Mouse (Mus musculus) G1E (cell line): ENCODE data around the gene H2-DMa. TPM values are rescaled to one million over a fixed set of nuclear protein-coding genes. Genes with fewer than 3 reads are reported as not detected.
A peak's percentile ranks its signal among the peaks of the same experiment; 100 is the strongest.

Source experiments
- ATAC-seq: 2 replicates; pipeline ENCODE4 v1.8.0; 2016; ENCODE audit warnings: mild to moderate bottlenecking; ENCODE audit not compliant: insufficient number of reproducible peaks, poor library complexity, low FRiP score, severe bottlenecking; ENCODE audit errors: extremely low read depth
- DNase-seq: peaks from one replicate; pipeline ENCODE4 v3.0.0; 2012; ENCODE audit warnings: low spot score
- H3K27me3 ChIP-seq: 2 replicates; pipeline ENCODE4 v1.6.1; 2012; ENCODE audit warnings: mild to moderate bottlenecking, low read length, inconsistent platforms; ENCODE audit not compliant: insufficient read depth
- H3K36me3 ChIP-seq: replicated peaks from 2 replicates; pipeline ENCODE3; 2012; ENCODE audit warnings: mild to moderate bottlenecking, inconsistent platforms
- H3K4me1 ChIP-seq: 2 replicates; pipeline ENCODE4 v1.6.1; 2012; ENCODE audit warnings: low read depth, low read length, inconsistent platforms, mixed read lengths; ENCODE audit not compliant: insufficient read depth
- H3K4me3 ChIP-seq: 2 replicates; pipeline ENCODE4 v1.5.1; 2012; ENCODE audit warnings: low read depth, mild to moderate bottlenecking, inconsistent platforms, low read length, moderate library complexity, mixed read lengths
- H3K9me3 ChIP-seq: replicated peaks from 2 replicates; pipeline ENCODE4 v1.6.1; 2012; ENCODE audit warnings: inconsistent platforms
- CTCF ChIP-seq: IDR thresholded peaks from 2 replicates; pipeline ENCODE4 v1.5.1; 2012; ENCODE audit warnings: low read depth, low read length, inconsistent platforms, mixed read lengths
- GATA1 ChIP-seq: IDR thresholded peaks from 2 replicates; pipeline ENCODE4 v1.6.1; 2012; ENCODE audit warnings: borderline replicate concordance, low read length, inconsistent platforms, mixed read lengths
- GATA2 ChIP-seq: IDR thresholded peaks from 2 replicates; pipeline ENCODE4 v1.6.1; 2012; ENCODE audit warnings: low read depth, low read length, inconsistent platforms, borderline replicate concordance
- POLR2AphosphoS5 ChIP-seq: IDR thresholded peaks from 2 replicates; pipeline ENCODE4 v1.6.1; 2012; ENCODE audit warnings: low read depth, low read length, inconsistent platforms; ENCODE audit not compliant: insufficient replicate concordance
- TAL1 ChIP-seq: conservative IDR thresholded peaks from 2 replicates; pipeline ENCODE4 v1.6.1; 2012; ENCODE audit warnings: low read depth, low read length, inconsistent platforms, mixed read lengths
- polyA plus RNA-seq: library from polyadenylated mRNA; stranded (reverse); fragments of >175 nt; gene quantifications from 2 replicates; pipeline ENCODE4 v1.2.3, GENCODE M21; 2012
- total RNA-seq, 2 experiments: library from RNA; stranded (forward) in 1 of 2; stranded (reverse) in 1 of 2; fragments of 200-1000 nt in 1 of 2; fragments of >200 nt in 1 of 2; fragmentation: Nextera tagmentation in 1 of 2; gene quantifications; 2 replicates each; pipeline ENCODE4 v1.2.3; 2014 to 2017

H2-DMa gene
- total and polyA plus RNA-seq, 3 experiments: 1.3 to 16.1 (median 2.8) TPM

- H3K4me3 ChIP-seq: peak overlapping the region; percentile 60; the same call in 1 of the 2 replicates
- ATAC-seq: peak; percentile 98
- TF ChIP-seq POLR2AphosphoS5: no peak
- no peak for TF ChIP-seq GATA1
- no peak for TF ChIP-seq GATA2
- no peak for TF ChIP-seq TAL1
- peak; percentile 97 for TF ChIP-seq CTCF
- H3K27me3 ChIP-seq: peaks cover 66% of the 10 kb centered on the region
- no peaks in the 10 kb centered on the region for H3K9me3 ChIP-seq
- H3K4me1 ChIP-seq: peaks cover 15% of the 10 kb centered on the region
- no peaks in the 10 kb centered on the region for H3K36me3 ChIP-seq
- peak; percentile 92 for DNase-seq
These were observed 16.2 kb downstream of the H2-DMa start for GRCm38 (mm10) chr17:34135297-34136224.

GRCm38 (mm10) chr17:34137601-34138000, 18.3 kb downstream of the H2-DMa start:
- ATAC-seq (no peak), DNase-seq (no peak)
- H3K4me3 ChIP-seq: no peak overlapping the region
- no peaks in the 10 kb centered on the region for H3K9me3 ChIP-seq
- peaks cover 73% of the 10 kb centered on the region for H3K27me3 ChIP-seq
- H3K36me3 ChIP-seq: no peaks in the 10 kb centered on the region
- peaks cover 15% of the 10 kb centered on the region for H3K4me1 ChIP-seq
- TF ChIP-seq POLR2AphosphoS5: no peak
- no peak for TF ChIP-seq CTCF
- no peak for TF ChIP-seq GATA1
- TF ChIP-seq GATA2: no peak
- TF ChIP-seq TAL1: no peak

GRCm38 (mm10) chr17:34138655-34139054, 19.3 kb downstream of the H2-DMa start:
- peaks cover 21% of the 10 kb centered on the region for H3K4me1 ChIP-seq
- TF ChIP-seq GATA1 (no peak), GATA2 (no peak), POLR2AphosphoS5 (no peak), CTCF (no peak), TAL1 (no peak)
- no peaks in the 10 kb centered on the region for H3K9me3 ChIP-seq
- no peaks in the 10 kb centered on the region for H3K36me3 ChIP-seq
- no peak overlapping the region for H3K4me3 ChIP-seq
- H3K27me3 ChIP-seq: peaks cover 71% of the 10 kb centered on the region
- no peak for ATAC-seq
- DNase-seq: no peak

GRCm38 (mm10) chr17:34139416-34139815, 20.1 kb downstream of the H2-DMa start:
- Histone ChIP-seq H3K9me3 (no peaks in the 10 kb centered on the region), H3K27me3 (peaks cover 66% of the 10 kb centered on the region), H3K36me3 (no peaks in the 10 kb centered on the region), H3K4me1 (peaks cover 18% of the 10 kb centered on the region), H3K4me3 (no peak overlapping the region)
- TF ChIP-seq TAL1 (no peak), GATA1 (no peak), GATA2 (no peak), CTCF (no peak), POLR2AphosphoS5 (no peak)
- ATAC-seq: no peak
- no peak for DNase-seq

GRCm38 (mm10) chr17:34140240-34140639, 20.9 kb downstream of the H2-DMa start:
- Histone ChIP-seq H3K36me3 (no peaks in the 10 kb centered on the region), H3K4me1 (peaks cover 13% of the 10 kb centered on the region), H3K4me3 (no peak overlapping the region), H3K9me3 (no peaks in the 10 kb centered on the region), H3K27me3 (peaks cover 69% of the 10 kb centered on the region)
- no peak for DNase-seq
- TF ChIP-seq POLR2AphosphoS5: no peak
- TF ChIP-seq CTCF: no peak
- no peak for TF ChIP-seq GATA1
- no peak for TF ChIP-seq GATA2
- no peak for TF ChIP-seq TAL1
- ATAC-seq: no peak

- Histone ChIP-seq H3K27me3 (peaks cover 66% of the 10 kb centered on the region), H3K36me3 (no peaks in the 10 kb centered on the region), H3K4me1 (peaks cover 6% of the 10 kb centered on the region), H3K4me3 (no peak overlapping the region), H3K9me3 (no peaks in the 10 kb centered on the region)
- ATAC-seq (no peak), DNase-seq (no peak)
- TF ChIP-seq TAL1 (no peak), POLR2AphosphoS5 (no peak), CTCF (no peak), GATA1 (no peak), GATA2 (no peak)
These were observed 22.1 kb downstream of the H2-DMa start for GRCm38 (mm10) chr17:34141448-34141847.
